10 mouse cellular contexts compared by ENCODE assay signal in genomic region chr13:6757151-6757550, GRCm38 (mm10).
DNase-seq lines count a peak whose midpoint lies in the region; ATAC-seq and TF ChIP-seq lines count a peak whose summit lies in the region.
"Had no signal": no experiment of that assay in that cellular context is flagged by ENCODE, and none has a peak within 500 bp of the region (broad histone marks: within the 10 kb centered on the region; RNA-seq: fewer than 3 reads in every experiment).

No protein-coding gene starts in this region.

- H3K9me3 ChIP-seq in kidney, postnatal 0 days (replicated peaks; ENCODE audit: low read length): no peaks in the 10 kb centered on the region
- H3K9me3 ChIP-seq in MEL (replicated peaks; ENCODE audit: insufficient read depth, low read length): no peaks in the 10 kb centered on the region

- no peak for ATAC-seq in kidney, postnatal 0 days (replicated peaks; ENCODE audit: low FRiP score, low read depth)

- peak; percentile 67 for TF ChIP-seq CTCF in kidney, postnatal 0 days (IDR thresholded peaks at IDR 0.05; ENCODE audit: low read depth)
- TF ChIP-seq CTCF in MEL (IDR thresholded peaks at IDR 0.05 in 2 of 3, conservative IDR thresholded peaks at IDR 0.05 in 1 of 3; ENCODE audit: control insufficient read depth in 1 of 3, insufficient read depth in 1 of 3, low read depth in 2 of 3, low read length in 3 of 3, poor library complexity in 1 of 3, severe bottlenecking in 1 of 3): peak in 2 of 3 experiments; percentile 16 to 60; a peak in 4 of 6 replicates

- no peak overlapping the region for H3K4me3 ChIP-seq in kidney, postnatal 0 days (replicated peaks; ENCODE audit: low read depth, low read length)
- H3K4me3 ChIP-seq in MEL (ENCODE audit: control insufficient read depth in 1 of 2, insufficient read depth in 1 of 2, low read depth in 2 of 2, low read length in 2 of 2): no peak overlapping the region

- H3K4me1 ChIP-seq in kidney, postnatal 0 days (replicated peaks; ENCODE audit: insufficient read depth, low read length): no peaks in the 10 kb centered on the region
- no peaks in the 10 kb centered on the region for H3K4me1 ChIP-seq in MEL (ENCODE audit: control insufficient read depth in 1 of 2, insufficient read depth in 2 of 2, low read length in 2 of 2)

- 87% methylated on average over 1 of the region's 1 CpGs for WGBS in kidney, postnatal 0 days

- H3K9ac ChIP-seq in kidney, postnatal 0 days (ENCODE audit: low read depth, low read length): no peak overlapping the region
- H3K9ac ChIP-seq in MEL (ENCODE audit: control insufficient read depth, low read depth, low read length, poor library complexity, severe bottlenecking): no peak overlapping the region

- peak; percentile 10 for DNase-seq in cerebellum, adult 9-10 months
- no peak for DNase-seq in cerebellum, adult 8-10 months
- DNase-seq in kidney, postnatal 0 days (ENCODE audit: low spot score): peak; percentile 46
- DNase-seq in kidney, postnatal 25 days: no peak
- DNase-seq in MEL (ENCODE audit: low read depth, low spot score): peak; percentile 44
- peak; percentile 24 for DNase-seq in hindlimb bud, embryonic 11.5 days (ENCODE audit: extremely low spot score, low read depth, low spot score)
- no peak for DNase-seq in c-Kit-positive CD71-positive TER-119-positive erythroid progenitor cells, embryonic 14.5 days (ENCODE audit: low spot score)
- no peak for DNase-seq in urinary bladder, adult 18-20 months (ENCODE audit: low spot score in 2 of 2)
- DNase-seq: adrenal gland, postnatal 10 days; lung, postnatal 4 days had no signal

- no peaks in the 10 kb centered on the region for H3K36me3 ChIP-seq in kidney, postnatal 0 days (ENCODE audit: insufficient read depth, low read length)
- no peaks in the 10 kb centered on the region for H3K36me3 ChIP-seq in MEL (ENCODE audit: control insufficient read depth in 1 of 2, insufficient read depth in 2 of 2, low read length in 2 of 2)

- H3K4me2 ChIP-seq in kidney, postnatal 0 days (ENCODE audit: low read length): no peak overlapping the region

- H3K27me3 ChIP-seq in kidney, postnatal 0 days (ENCODE audit: insufficient read depth, low read length): no peaks in the 10 kb centered on the region
- H3K27me3 ChIP-seq in MEL (ENCODE audit: control insufficient read depth in 1 of 2, insufficient read depth in 2 of 2, low read length in 2 of 2): no peaks in the 10 kb centered on the region

- no peaks in the 10 kb centered on the region for H3K79me2 ChIP-seq in MEL (ENCODE audit: control insufficient read depth, insufficient read depth, low read length, poor library complexity)

- TF ChIP-seq EP300 in MEL (IDR thresholded peaks at IDR 0.05; ENCODE audit: low read depth in 1 of 2, low read length in 2 of 2): no peak

- no peak overlapping the region for H3K27ac ChIP-seq in kidney, postnatal 0 days
- H3K27ac ChIP-seq in MEL (ENCODE audit: control insufficient read depth, low read depth, low read length): no peak overlapping the region

- TF ChIP-seq POLR2A in MEL (IDR thresholded peaks at IDR 0.05; ENCODE audit: control insufficient read depth in 1 of 2, insufficient read depth in 1 of 2, low read depth in 1 of 2, low read length in 2 of 2, poor library complexity in 1 of 2): no peak

- TF ChIP-seq RAD21 in MEL (IDR thresholded peaks at IDR 0.05; ENCODE audit: low read depth, low read length): peak; percentile 77

TF ChIP-seq in MEL, 35 proteins besides CTCF, POLR2A, EP300 and RAD21:
- TF ChIP-seq ZC3H11A (IDR thresholded peaks at IDR 0.05; ENCODE audit: low read depth, low read length) (peak; percentile 48; the same call in 1 of the 2 replicates), ETS1 (IDR thresholded peaks at IDR 0.05; ENCODE audit: low read depth, low read length) (no peak), SMC3 (IDR thresholded peaks at IDR 0.05; ENCODE audit: low read depth, low read length) (peak; percentile 71)

Comparison
In these comparisons a context has a peak if more than half of its experiments do, and no peak if none do; other contexts are left out.
1. DNase-seq: peak in cerebellum, adult 9-10 months (single experiment), kidney, postnatal 0 days (single experiment), MEL (single experiment) and hindlimb bud, embryonic 11.5 days (single experiment); none in cerebellum, adult 8-10 months (single experiment), kidney, postnatal 25 days (0 of 2), c-Kit-positive CD71-positive TER-119-positive erythroid progenitor cells, embryonic 14.5 days (single experiment) and urinary bladder, adult 18-20 months (0 of 2).